Mouse (Mus musculus) liver, adult 2 months (tissue): Measurements from ENCODE around the gene Gm10234. TPM values are rescaled to one million over a fixed set of nuclear protein-coding genes. Genes with fewer than 3 reads are reported as not detected.

Experiments used
- DNase-seq: peaks from one replicate; pipeline ENCODE4 v3.0.0-alpha.2; 2011; ENCODE audit warnings: low read depth, low spot score; ENCODE audit errors: extremely low read depth
- H3K27ac ChIP-seq: fragments of 200-500 bp; replicated peaks from 2 replicates; pipeline ENCODE4 v1.5.1; 2012; ENCODE audit warnings: low read depth, mild to moderate bottlenecking, control low read depth, inconsistent platforms, low read length; ENCODE audit not compliant: insufficient read depth
- H3K27me3 ChIP-seq: fragments of 200-500 bp; 2 replicates; pipeline ENCODE4 v1.6.1; 2012; ENCODE audit warnings: mild to moderate bottlenecking, moderate library complexity, low read length, inconsistent platforms; ENCODE audit not compliant: control insufficient read depth, insufficient read depth
- H3K36me3 ChIP-seq: fragments of 200-500 bp; 2 replicates; pipeline ENCODE4 v1.6.1; 2012; ENCODE audit warnings: low read length, inconsistent platforms; ENCODE audit not compliant: control insufficient read depth, insufficient read depth
- H3K4me1 ChIP-seq: fragments of 200-500 bp; 2 replicates; pipeline ENCODE4 v1.6.1; 2011; ENCODE audit warnings: low read length; ENCODE audit not compliant: control insufficient read depth, insufficient read depth
- H3K4me3 ChIP-seq: fragments of 200-500 bp; 2 replicates; pipeline ENCODE4 v1.5.1; 2011; ENCODE audit warnings: low read depth, mild to moderate bottlenecking, control low read depth, low read length, moderate library complexity; ENCODE audit not compliant: insufficient read depth
- H3K79me2 ChIP-seq: fragments of 200-500 bp; 2 replicates; pipeline ENCODE4 v1.6.1; 2012; ENCODE audit warnings: inconsistent platforms, mild to moderate bottlenecking, low read length, moderate library complexity; ENCODE audit not compliant: control insufficient read depth, insufficient read depth
- H3K9ac ChIP-seq: fragments of 200-500 bp; 2 replicates; pipeline ENCODE4 v1.6.1; 2012; ENCODE audit warnings: low read depth, mild to moderate bottlenecking, control low read depth, inconsistent platforms, low read length
- CTCF ChIP-seq: fragments of 200-500 bp; IDR thresholded peaks from 2 replicates; pipeline ENCODE4 v1.5.1; 2011; ENCODE audit warnings: low read depth, low read length, control low read depth
- POLR2A ChIP-seq: fragments of 200-500 bp; IDR thresholded peaks from 2 replicates; pipeline ENCODE4 v1.6.1; 2011; ENCODE audit warnings: low read length, control low read depth; ENCODE audit not compliant: insufficient read depth; ENCODE audit errors: extremely low read depth
- WGBS: fragments of 180-500 bp; shearing (Covaris S2); methylation state at CpG from one replicate; pipeline ENCODE4 v1.1.7; 2018; 5-methylcytosine and 5-hydroxymethylcytosine counted together
- polyA plus RNA-seq: library from polyadenylated mRNA; depleted of rRNA; stranded (reverse); fragments of >200 nt; gene quantifications from 2 replicates; pipeline ENCODE4 v1.2.3, GENCODE M21; 2012
- total RNA-seq: library from RNA; depleted of rRNA; stranded (reverse); fragments of >200 nt; gene quantifications from 2 replicates; pipeline ENCODE4 v1.2.3, GENCODE M21; 2014

Gene Gm10234
- total and polyA plus RNA-seq, 2 experiments = not detected

- WGBS = 77% methylated on average over 6 of the region's 6 CpGs
Observed at GRCm38 (mm10) chr6:95334781-95335180, 12.9 kb downstream of the Gm10234 start.

DNA sequence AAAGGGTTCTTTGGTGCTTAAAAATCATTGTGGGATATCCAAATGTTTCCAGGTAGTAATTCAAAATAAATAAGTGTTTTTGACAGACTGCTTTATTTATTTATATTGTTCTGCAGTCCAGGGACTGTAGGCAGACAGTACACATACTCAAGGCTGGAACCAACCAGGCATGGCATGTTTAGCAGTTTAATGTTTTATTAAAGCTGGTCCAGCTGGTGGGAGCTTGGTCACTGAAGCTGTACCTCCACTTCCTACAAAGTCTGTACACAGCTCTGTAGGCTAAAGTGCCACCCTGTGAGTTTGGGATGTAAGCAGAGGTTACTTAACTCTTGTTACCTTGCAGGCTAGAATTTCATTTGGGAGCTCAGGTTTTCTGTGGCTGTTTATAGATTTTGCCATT, 27.5 kb downstream of the Gm10234 start:
- Histone ChIP-seq H3K27me3 (no peaks in the 10 kb centered on the region), H3K4me3 (no peak overlapping the region), H3K9ac (no peak overlapping the region), H3K4me1 (no peaks in the 10 kb centered on the region), H3K36me3 (no peaks in the 10 kb centered on the region), H3K27ac (no peak overlapping the region), H3K79me2 (no peaks in the 10 kb centered on the region)
- no peak for DNase-seq
- no peak for TF ChIP-seq POLR2A
- TF ChIP-seq CTCF = no peak

More at GRCm38 (mm10) chr6:95334781-95335180, 12.9 kb downstream of the Gm10234 start:
- Histone ChIP-seq H3K9ac (no peak overlapping the region), H3K79me2 (no peaks in the 10 kb centered on the region), H3K4me1 (no peaks in the 10 kb centered on the region), H3K27ac (no peak overlapping the region), H3K36me3 (no peaks in the 10 kb centered on the region), H3K27me3 (no peaks in the 10 kb centered on the region), H3K4me3 (no peak overlapping the region)
- TF ChIP-seq POLR2A = no peak
- TF ChIP-seq CTCF = no peak
- no peak for DNase-seq

- H3K9ac ChIP-seq = no peak overlapping the region
- H3K36me3 ChIP-seq = no peaks in the 10 kb centered on the region
- no peak for DNase-seq
- TF ChIP-seq CTCF = no peak
- no peak for TF ChIP-seq POLR2A
- H3K79me2 ChIP-seq = no peaks in the 10 kb centered on the region
- 88% methylated on average over 7 of the region's 7 CpGs for WGBS
- H3K27ac ChIP-seq = no peak overlapping the region
- no peaks in the 10 kb centered on the region for H3K27me3 ChIP-seq
- no peaks in the 10 kb centered on the region for H3K4me1 ChIP-seq
- no peak overlapping the region for H3K4me3 ChIP-seq
Observed at GRCm38 (mm10) chr6:95353043-95353442, 31.1 kb downstream of the Gm10234 start.

DNA sequence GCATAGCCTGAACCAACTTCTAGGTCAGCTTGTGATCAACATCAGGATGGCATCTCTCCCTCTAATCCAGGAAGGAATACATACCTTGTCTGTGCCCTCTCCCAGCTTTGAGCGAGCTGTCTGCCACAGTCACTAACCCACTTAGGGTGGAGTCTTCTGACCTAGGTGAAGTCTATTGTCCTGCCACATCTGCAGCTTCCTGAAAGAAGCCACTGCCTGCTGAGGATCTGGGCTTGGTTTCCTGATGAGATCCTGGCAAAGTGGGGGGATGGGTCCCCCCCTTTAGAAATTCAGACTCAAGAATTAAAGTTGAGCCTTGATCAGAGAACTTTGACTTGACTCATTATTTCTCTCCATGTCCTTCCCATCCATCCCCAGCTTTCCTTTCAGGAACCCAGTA, 32.0 kb downstream of the Gm10234 start:
- no peak for DNase-seq
- H3K27ac ChIP-seq = no peak overlapping the region
- H3K27me3 ChIP-seq = no peaks in the 10 kb centered on the region
- 75% methylated on average over 1 of the region's 1 CpGs for WGBS
- H3K79me2 ChIP-seq = no peaks in the 10 kb centered on the region
- no peaks in the 10 kb centered on the region for H3K4me1 ChIP-seq
- H3K9ac ChIP-seq = no peak overlapping the region
- TF ChIP-seq POLR2A (no peak), CTCF (no peak)
- no peak overlapping the region for H3K4me3 ChIP-seq
- no peaks in the 10 kb centered on the region for H3K36me3 ChIP-seq

- Histone ChIP-seq H3K4me3 (no peak overlapping the region), H3K79me2 (no peaks in the 10 kb centered on the region), H3K27me3 (no peaks in the 10 kb centered on the region), H3K9ac (no peak overlapping the region), H3K27ac (no peak overlapping the region), H3K36me3 (no peaks in the 10 kb centered on the region), H3K4me1 (no peaks in the 10 kb centered on the region)
- DNase-seq = no peak
- TF ChIP-seq POLR2A (no peak), CTCF (no peak)
- WGBS = 95% methylated on average over 5 of the region's 5 CpGs
Observed at GRCm38 (mm10) chr6:95360084-95360483, 38.2 kb downstream of the Gm10234 start.

DNA sequence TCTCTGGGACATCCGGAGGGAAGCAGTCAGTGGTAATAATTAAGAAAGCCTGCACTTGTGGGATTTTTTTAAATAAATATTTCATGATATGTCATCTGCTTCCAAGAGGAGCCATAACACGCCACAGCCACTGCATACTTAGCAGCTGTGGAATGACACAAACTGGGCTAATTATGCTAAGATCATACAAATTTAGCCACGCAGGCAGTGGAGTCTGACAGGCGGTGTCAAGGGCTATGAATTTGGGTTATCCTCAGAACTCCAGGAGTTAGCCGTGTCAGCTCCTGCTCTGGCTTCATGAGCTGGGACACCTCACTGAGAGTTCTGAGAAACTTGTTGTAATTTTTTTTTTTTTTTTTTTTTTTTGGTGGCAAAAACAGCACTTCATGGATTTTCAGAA, 40.8 kb downstream of the Gm10234 start:
- H3K4me3 ChIP-seq = no peak overlapping the region
- no peaks in the 10 kb centered on the region for H3K79me2 ChIP-seq
- no peak for DNase-seq
- no peak overlapping the region for H3K27ac ChIP-seq
- H3K36me3 ChIP-seq = no peaks in the 10 kb centered on the region
- TF ChIP-seq CTCF (no peak), POLR2A (no peak)
- no peak overlapping the region for H3K9ac ChIP-seq
- WGBS = 93% methylated on average over 5 of the region's 5 CpGs
- no peaks in the 10 kb centered on the region for H3K27me3 ChIP-seq
- no peaks in the 10 kb centered on the region for H3K4me1 ChIP-seq
